Mouse (Mus musculus): ENCODE data around the gene Hoxb2. TPM values are rescaled to one million over a fixed set of nuclear protein-coding genes. Genes with fewer than 3 reads are reported as not detected.

Hoxb2 gene
- polyA plus RNA-seq, 1 experiment: 3.2 TPM

GRCm38 (mm10) chr11:96368686-96369085, 18.4 kb downstream of the Hoxb2 start:
- H3K27ac ChIP-seq (replicated peaks; ENCODE audit: low read depth, low read length): no peak overlapping the region
- H3K4me1 ChIP-seq (ENCODE audit: control insufficient read depth, insufficient read depth, insufficient read length, low read length): no peaks in the 10 kb centered on the region; the same call in 1 of the 2 replicates
- no peak overlapping the region for H3K4me3 ChIP-seq (ENCODE audit: insufficient read depth, low read depth, low read length)

GRCm38 (mm10) chr11:96369140-96369539, 18.8 kb downstream of the Hoxb2 start:
- H3K4me1 ChIP-seq (ENCODE audit: control insufficient read depth, insufficient read depth, insufficient read length, low read length): no peaks in the 10 kb centered on the region; the same call in 1 of the 2 replicates
- no peak overlapping the region for H3K27ac ChIP-seq (replicated peaks; ENCODE audit: low read depth, low read length)
- no peak overlapping the region for H3K4me3 ChIP-seq (ENCODE audit: insufficient read depth, low read depth, low read length)

GRCm38 (mm10) chr11:96371726-96372125, 21.4 kb downstream of the Hoxb2 start:
- no peak overlapping the region for H3K4me3 ChIP-seq (ENCODE audit: insufficient read depth, low read depth, low read length)
- H3K27ac ChIP-seq (replicated peaks; ENCODE audit: low read depth, low read length): no peak overlapping the region
- no peaks in the 10 kb centered on the region; the same call in 1 of the 2 replicates for H3K4me1 ChIP-seq (ENCODE audit: control insufficient read depth, insufficient read depth, insufficient read length, low read length)

- no peaks in the 10 kb centered on the region for H3K4me1 ChIP-seq (ENCODE audit: control insufficient read depth, insufficient read depth, insufficient read length, low read length)
- no peak overlapping the region for H3K27ac ChIP-seq (replicated peaks; ENCODE audit: low read depth, low read length)
- H3K4me3 ChIP-seq (ENCODE audit: insufficient read depth, low read depth, low read length): no peak overlapping the region
Observed at GRCm38 (mm10) chr11:96372519-96372918, 22.2 kb downstream of the Hoxb2 start.

- Histone ChIP-seq H3K4me1 (ENCODE audit: control insufficient read depth, insufficient read depth, insufficient read length, low read length) (no peaks in the 10 kb centered on the region), H3K4me3 (ENCODE audit: insufficient read depth, low read depth, low read length) (no peak overlapping the region), H3K27ac (replicated peaks; ENCODE audit: low read depth, low read length) (no peak overlapping the region)
Observed at GRCm38 (mm10) chr11:96374810-96375209, 24.5 kb downstream of the Hoxb2 start.

GRCm38 (mm10) chr11:96383381-96383780, 33.1 kb downstream of the Hoxb2 start:
- no peak overlapping the region for H3K4me3 ChIP-seq (ENCODE audit: insufficient read depth, low read depth, low read length)
- H3K27ac ChIP-seq (replicated peaks; ENCODE audit: low read depth, low read length): no peak overlapping the region

GRCm38 (mm10) chr11:96387635-96388034, 37.3 kb downstream of the Hoxb2 start:
- Histone ChIP-seq H3K4me1 (ENCODE audit: control insufficient read depth, insufficient read depth, insufficient read length, low read length) (peaks cover 6% of the 10 kb centered on the region; the same call in 1 of the 2 replicates), H3K27ac (replicated peaks; ENCODE audit: low read depth, low read length) (no peak overlapping the region), H3K4me3 (ENCODE audit: insufficient read depth, low read depth, low read length) (no peak overlapping the region)

More at GRCm38 (mm10) chr11:96383381-96383780, 33.1 kb downstream of the Hoxb2 start:
- no peaks in the 10 kb centered on the region for H3K4me1 ChIP-seq (ENCODE audit: control insufficient read depth, insufficient read depth, insufficient read length, low read length)

- Histone ChIP-seq H3K4me3 (ENCODE audit: insufficient read depth, low read depth, low read length) (no peak overlapping the region), H3K4me1 (ENCODE audit: control insufficient read depth, insufficient read depth, insufficient read length, low read length) (no peaks in the 10 kb centered on the region)
Observed at GRCm38 (mm10) chr11:96396772-96397626, 46.7 kb downstream of the Hoxb2 start.

GRCm38 (mm10) chr11:96397806-96398335, 47.5 kb downstream of the Hoxb2 start:
- H3K4me3 ChIP-seq (ENCODE audit: insufficient read depth, low read depth, low read length): no peak overlapping the region
- H3K4me1 ChIP-seq (ENCODE audit: control insufficient read depth, insufficient read depth, insufficient read length, low read length): no peaks in the 10 kb centered on the region
- H3K27ac ChIP-seq (replicated peaks; ENCODE audit: low read depth, low read length): no peak overlapping the region

More at GRCm38 (mm10) chr11:96396772-96397626, 46.7 kb downstream of the Hoxb2 start:
- H3K27ac ChIP-seq (replicated peaks; ENCODE audit: low read depth, low read length): no peak overlapping the region

- no peak overlapping the region for H3K27ac ChIP-seq (replicated peaks; ENCODE audit: low read depth, low read length)
- H3K4me1 ChIP-seq (ENCODE audit: control insufficient read depth, insufficient read depth, insufficient read length, low read length): no peaks in the 10 kb centered on the region
- no peak overlapping the region for H3K4me3 ChIP-seq (ENCODE audit: insufficient read depth, low read depth, low read length)
Observed at GRCm38 (mm10) chr11:96399923-96400322, 49.6 kb downstream of the Hoxb2 start.

Other genes with a start within 250 kb of the Hoxb2 start
- gene Calcoco2, start 238.6 kb upstream of the Hoxb2 start, polyA plus RNA-seq (2012; ENCODE audit: insufficient read depth, insufficient read length, missing spikeins): not detected in 2 replicates
- gene Ttll6, start 216.7 kb upstream of the Hoxb2 start, polyA plus RNA-seq (2012; ENCODE audit: insufficient read depth, insufficient read length, missing spikeins): not detected in 2 replicates
- not detected in 2 replicates for gene Hoxb13, start 156.2 kb upstream of the Hoxb2 start, polyA plus RNA-seq (2012; ENCODE audit: insufficient read depth, insufficient read length, missing spikeins)
- gene Hoxb9, start 79.1 kb upstream of the Hoxb2 start, polyA plus RNA-seq (2012; ENCODE audit: insufficient read depth, insufficient read length, missing spikeins): not detected in 2 replicates
- 0.58 and 1.9 TPM in 2 replicates for gene Hoxb8, start 68.6 kb upstream of the Hoxb2 start, polyA plus RNA-seq (2012; ENCODE audit: insufficient read depth, insufficient read length, missing spikeins)
- 2.1 and 2.6 TPM in 2 replicates for gene Hoxb7, start 63.9 kb upstream of the Hoxb2 start, polyA plus RNA-seq (2012; ENCODE audit: insufficient read depth, insufficient read length, missing spikeins)
- 0.91 and 1.9 TPM in 2 replicates for gene Hoxb6, start 58.0 kb upstream of the Hoxb2 start, polyA plus RNA-seq (2012; ENCODE audit: insufficient read depth, insufficient read length, missing spikeins)
- 1.1 and 1.2 TPM in 2 replicates for gene Hoxb5, start 47.2 kb upstream of the Hoxb2 start, polyA plus RNA-seq (2012; ENCODE audit: insufficient read depth, insufficient read length, missing spikeins)
- gene Hoxb4, start 32.3 kb upstream of the Hoxb2 start, polyA plus RNA-seq (2012; ENCODE audit: insufficient read depth, insufficient read length, missing spikeins): 6.0 and 6.4 TPM in 2 replicates
- 1.7 and 2.0 TPM in 2 replicates for gene Hoxb3, start 27.2 kb upstream of the Hoxb2 start, polyA plus RNA-seq (2012; ENCODE audit: insufficient read depth, insufficient read length, missing spikeins)
- not detected in 2 replicates for gene Hoxb1, start 15.2 kb downstream of the Hoxb2 start, polyA plus RNA-seq (2012; ENCODE audit: insufficient read depth, insufficient read length, missing spikeins)
- not detected in 2 replicates for gene Skap1, start 114.1 kb downstream of the Hoxb2 start, polyA plus RNA-seq (2012; ENCODE audit: insufficient read depth, insufficient read length, missing spikeins)